Mouse (Mus musculus) CH12.LX (cell line): ENCODE measurements around the gene Hnf1a.

Experiments
- CTCF ChIP-seq, 2 experiments: IDR thresholded peaks in 1 of 2; conservative IDR thresholded peaks in 1 of 2; 2 replicates each; pipeline ENCODE4 v1.5.1; 2011 to 2012; ENCODE audit warnings: low read depth in 2 of 2, low read length in 2 of 2, improper control_type of control experiment in 1 of 2, inconsistent platforms in 1 of 2, mild to moderate bottlenecking in 1 of 2, moderate library complexity in 1 of 2
- MAFK ChIP-seq: IDR thresholded peaks from 2 replicates; pipeline ENCODE4 v1.6.1; 2011; ENCODE audit warnings: low read length, improper control_type of control experiment; ENCODE audit not compliant: insufficient replicate concordance
- ZNF384 ChIP-seq: IDR thresholded peaks from 2 replicates; pipeline ENCODE4 v1.6.1; 2012; ENCODE audit warnings: low read depth, low read length, improper control_type of control experiment, inconsistent platforms

DNA sequence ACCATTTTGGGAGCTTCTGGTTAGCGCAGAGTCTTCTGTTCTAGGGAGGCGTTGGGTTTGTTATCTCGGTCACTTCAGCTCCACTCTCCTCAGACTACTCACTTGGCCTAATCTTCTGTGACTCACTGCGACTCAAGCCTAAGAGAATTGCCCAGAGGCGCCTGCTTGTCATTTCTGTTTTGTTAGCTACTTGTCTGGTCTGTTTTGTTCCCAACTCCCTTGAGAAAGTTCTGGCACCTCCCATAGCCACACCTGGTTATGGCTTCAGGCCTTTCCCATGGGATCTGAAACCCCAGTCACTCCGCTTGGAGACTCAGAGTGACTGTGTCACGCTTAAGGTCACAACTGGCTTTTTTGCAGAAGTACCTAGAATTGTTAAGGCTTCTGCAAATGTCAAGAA, 37.4 kb upstream of the Hnf1a start:
- no peak for TF ChIP-seq MAFK
- no peak for TF ChIP-seq ZNF384
- no peak for TF ChIP-seq CTCF (conservative IDR thresholded peaks at IDR 0.05 in 1 of 2, IDR thresholded peaks at IDR 0.05 in 1 of 2; ENCODE audit: low read depth in 2 of 2, low read length in 2 of 2)
